Mouse (Mus musculus): ENCODE measurements around the gene Zmynd15.
A peak's percentile ranks its signal among the peaks of the same experiment; 100 is the strongest.

DNA sequence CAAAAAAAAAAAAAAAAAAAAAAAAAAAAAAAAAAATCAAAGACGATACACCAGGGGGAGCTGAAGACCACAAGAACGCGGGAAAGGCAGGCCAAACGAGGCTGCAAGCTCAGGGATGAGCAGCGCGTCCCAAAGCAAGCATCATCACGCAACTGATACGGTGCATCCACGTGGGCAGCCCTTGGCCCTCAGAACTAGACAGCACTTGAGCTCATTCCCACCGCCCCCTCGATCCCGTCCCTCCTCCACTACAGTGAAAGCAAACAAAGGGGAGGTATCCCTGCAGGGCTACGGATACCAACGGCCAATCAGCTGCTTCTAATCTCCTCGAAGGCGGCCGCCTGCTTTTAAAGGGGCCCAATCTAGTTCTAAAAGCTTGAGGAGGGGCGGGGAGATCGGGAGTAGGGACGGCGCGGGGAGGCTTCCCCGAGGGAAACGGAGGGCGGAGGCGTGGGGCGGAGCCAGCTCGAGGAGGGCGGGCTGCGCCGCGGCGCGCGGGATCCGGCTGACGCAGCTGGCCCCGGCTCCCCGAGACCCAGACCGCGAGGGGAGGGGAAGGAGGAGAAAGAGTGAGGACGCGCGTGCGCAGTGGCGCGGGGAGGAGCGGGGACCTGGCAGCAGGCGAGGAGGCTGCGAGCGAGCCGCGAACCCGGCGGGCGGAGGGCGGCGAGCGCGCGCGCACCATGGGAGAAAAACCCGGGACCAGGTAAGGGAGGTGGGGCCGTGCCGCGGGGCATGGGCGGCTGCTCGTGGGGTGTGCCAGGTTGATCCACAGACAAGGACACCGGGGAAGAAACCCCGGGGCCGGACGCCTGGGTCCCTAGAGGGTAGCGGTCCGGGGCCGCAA, 27.0 kb upstream of the Zmynd15 start, which contains the start of gene Arrb2:
- TF ChIP-seq CTCF (conservative IDR thresholded peaks at IDR 0.05; ENCODE audit: insufficient read depth, insufficient read length, low read depth, low read length) (peak; percentile 75), POLR2A (IDR thresholded peaks at IDR 0.05; ENCODE audit: low read depth, low read length) (no peak)

Measured in kidney, adult 2 months (tissue).